Comparison of ENCODE assay signal across 31 mouse cellular contexts in genomic region chr1:133668618-133669017, GRCm38 (mm10). TPM values are rescaled to one million over a fixed set of nuclear protein-coding genes. Genes with fewer than 3 reads are reported as not detected.
"Had no signal": no experiment of that assay in that cellular context is flagged by ENCODE, and none has a peak within 500 bp of the region (broad histone marks: within the 10 kb centered on the region; RNA-seq: fewer than 3 reads in every experiment).

No protein-coding gene starts in this region.

- H3K9ac ChIP-seq: heart, embryonic 12.5 days; hindbrain, embryonic 12.5 days; hindbrain, embryonic 14.5 days; intestine, embryonic 15.5 days; limb, embryonic 13.5 days; limb, embryonic 15.5 days; liver, embryonic 12.5 days; liver, embryonic 14.5 days had no signal

- DNase-seq: gastrocnemius, adult 2 months; gastrocnemius, postnatal 10 days; gastrocnemius, postnatal 25 days; heart, adult 18-20 months; heart, postnatal 10 days; heart, postnatal 4 days; kidney, adult 18-20 months; kidney, adult 8-10 months; kidney, postnatal 10 days; kidney, postnatal 25 days; kidney, postnatal 4 days; left cerebral cortex, postnatal 4 days had no signal

- H3K9me3 ChIP-seq: heart, embryonic 10.5 days; heart, embryonic 12.5 days; hindbrain, embryonic 10.5 days; hindbrain, embryonic 12.5 days; intestine, embryonic 15.5 days; limb, embryonic 13.5 days; limb, embryonic 15.5 days; liver, embryonic 12.5 days had no signal

- H3K4me3 ChIP-seq: gastrocnemius, adult 2 months; heart, embryonic 10.5 days; heart, embryonic 12.5 days; hindbrain, embryonic 10.5 days; hindbrain, embryonic 12.5 days; intestine, embryonic 15.5 days; layer of hippocampus, adult 2 months; limb, embryonic 13.5 days; limb, embryonic 15.5 days; liver, embryonic 12.5 days had no signal

- H3K27me3 ChIP-seq: heart, embryonic 12.5 days; hindbrain, embryonic 12.5 days; intestine, embryonic 15.5 days; limb, embryonic 13.5 days; limb, embryonic 15.5 days; liver, embryonic 12.5 days had no signal

- ATAC-seq: hindbrain, embryonic 16.5 days; inflammation-experienced regulatory T-cells, adult 6 months; intestine, embryonic 15.5 days; intestine, postnatal 0 days; liver, embryonic 12.5 days had no signal

- H3K4me2 ChIP-seq: heart, embryonic 12.5 days; hindbrain, embryonic 12.5 days; hindbrain, embryonic 14.5 days; intestine, embryonic 15.5 days; limb, embryonic 13.5 days; limb, embryonic 15.5 days; liver, embryonic 12.5 days had no signal

- H3K27ac ChIP-seq: gastrocnemius, adult 2 months; heart, embryonic 10.5 days; hindbrain, embryonic 10.5 days; hindbrain, embryonic 12.5 days; hindbrain, embryonic 14.5 days; intestine, embryonic 15.5 days; layer of hippocampus, adult 2 months; limb, embryonic 13.5 days; limb, embryonic 15.5 days; liver, embryonic 12.5 days; liver, embryonic 14.5 days had no signal

- H3K4me1 ChIP-seq: hindbrain, embryonic 10.5 days; hindbrain, embryonic 12.5 days; limb, embryonic 13.5 days; limb, embryonic 15.5 days had no signal

- H3K36me3 ChIP-seq: heart, embryonic 10.5 days; heart, embryonic 12.5 days; hindbrain, embryonic 10.5 days; hindbrain, embryonic 12.5 days; intestine, embryonic 15.5 days; limb, embryonic 13.5 days; limb, embryonic 15.5 days; liver, embryonic 12.5 days had no signal

RNA-seq across cellular contexts. Expression of gene Zbed6, which starts 7.9 kb away (rescaled TPM):
- polyA plus RNA-seq: heart, embryonic 10.5 days; heart, embryonic 12.5 days; heart, embryonic 14.5 days; heart, embryonic 16.5 days; hindbrain, embryonic 10.5 days; hindbrain, embryonic 12.5 days; hindbrain, embryonic 14.5 days; hindbrain, embryonic 16.5 days; inflammation-experienced regulatory T-cells, adult 6 months; intestine, embryonic 15.5 days; kidney, embryonic 14.5 days; kidney, embryonic 16.5 days; limb, embryonic 11.5 days; limb, embryonic 13.5 days; limb, embryonic 15.5 days; liver, embryonic 12.5 days had no signal

RNA-seq across cellular contexts. Expression of gene Lax1, which starts 21.3 kb away (rescaled TPM):
- total RNA-seq: gastrocnemius, adult 2 months had no signal
- polyA plus RNA-seq: hindbrain, embryonic 10.5 days; hindbrain, embryonic 14.5 days; hindbrain, embryonic 16.5 days had no signal
